In genomic region chr3:99854595-99854994, GRCm38 (mm10) we compare ENCODE assay signal across 22 mouse cellular contexts. TPM values are rescaled to one million over a fixed set of nuclear protein-coding genes. Genes with fewer than 3 reads are reported as not detected.
DNase-seq lines count a peak whose midpoint lies in the region; ATAC-seq and TF ChIP-seq lines count a peak whose summit lies in the region.
"Had no signal": no experiment of that assay in that cellular context is flagged by ENCODE, and none has a peak within 500 bp of the region (broad histone marks: within the 10 kb centered on the region; RNA-seq: fewer than 3 reads in every experiment).

No protein-coding gene starts in this region.

- DNase-seq in embryo, embryonic 10 days (ENCODE audit: low spot score): peak; percentile 13
- no peak for DNase-seq in embryo, embryonic 11 days
- peak; percentile 17 for DNase-seq in midbrain, embryonic 10.5 days (ENCODE audit: low spot score)
- DNase-seq in midbrain, embryonic 11.5 days (ENCODE audit: low spot score, missing footprints): no peak
- peak; percentile 9 for DNase-seq in mesoderm, embryonic 11.5 days (ENCODE audit: low read depth, low spot score)
- no peak for DNase-seq in layer of hippocampus, postnatal 25 days (ENCODE audit: extremely low spot score in 1 of 2, low spot score in 1 of 2)
- no peak for DNase-seq in lung, postnatal 0 days (ENCODE audit: low spot score)
- DNase-seq: adrenal gland, adult 8-10 months; B cell, adult 2 months; cerebellum, adult 11-12 months; cerebellum, adult 9-10 months; cerebellum, postnatal 36 days; gastrocnemius, postnatal 36 days; heart, adult 11 months; heart, postnatal 36 days had no signal

- no peaks in the 10 kb centered on the region for H3K36me3 ChIP-seq in midbrain, embryonic 10.5 days
- no peaks in the 10 kb centered on the region for H3K36me3 ChIP-seq in midbrain, embryonic 11.5 days (ENCODE audit: control insufficient read depth, insufficient read depth, low read length)
- no peaks in the 10 kb centered on the region for H3K36me3 ChIP-seq in lung, postnatal 0 days (ENCODE audit: insufficient read depth, low read length)
- H3K36me3 ChIP-seq: G1E; heart, embryonic 13.5 days; hindbrain, embryonic 15.5 days had no signal

- ATAC-seq in midbrain, embryonic 11.5 days (ENCODE audit: low FRiP score): no peak
- no peak for ATAC-seq in lung, postnatal 0 days
- ATAC-seq: CD4-positive, CD25-positive, alpha-beta regulatory T cell, adult 4 months; forebrain, embryonic 16.5 days; intestine, embryonic 16.5 days had no signal

- 67% methylated on average over 3 of the region's 3 CpGs for WGBS in midbrain, embryonic 10.5 days
- WGBS in midbrain, embryonic 11.5 days: 62% methylated on average over 3 of the region's 3 CpGs
- 69% methylated on average over 3 of the region's 3 CpGs for WGBS in lung, postnatal 0 days

- H3K9me3 ChIP-seq in midbrain, embryonic 10.5 days (replicated peaks): no peaks in the 10 kb centered on the region
- H3K9me3 ChIP-seq in midbrain, embryonic 11.5 days (ENCODE audit: control insufficient read depth, low read length): no peaks in the 10 kb centered on the region
- H3K9me3 ChIP-seq in lung, postnatal 0 days (ENCODE audit: low read length): no peaks in the 10 kb centered on the region
- H3K9me3 ChIP-seq: heart, embryonic 13.5 days; hindbrain, embryonic 15.5 days had no signal

- TF ChIP-seq EP300 in lung, postnatal 0 days (IDR thresholded peaks at IDR 0.05): no peak

- H3K27ac ChIP-seq in midbrain, embryonic 10.5 days (replicated peaks): no peak overlapping the region
- no peak overlapping the region for H3K27ac ChIP-seq in midbrain, embryonic 11.5 days (ENCODE audit: low read depth, low read length)
- H3K27ac ChIP-seq in lung, postnatal 0 days (ENCODE audit: low read length): no peak overlapping the region
- H3K27ac ChIP-seq: heart, embryonic 13.5 days; hindbrain, embryonic 15.5 days had no signal

- H3K9ac ChIP-seq in midbrain, embryonic 11.5 days (ENCODE audit: low read length): no peak overlapping the region
- H3K9ac ChIP-seq in lung, postnatal 0 days (replicated peaks; ENCODE audit: low read depth): no peak overlapping the region
- H3K9ac ChIP-seq: heart, embryonic 13.5 days; hindbrain, embryonic 15.5 days had no signal

- no peak for TF ChIP-seq CTCF in lung, postnatal 0 days (IDR thresholded peaks at IDR 0.05)

- H3K4me3 ChIP-seq in midbrain, embryonic 10.5 days: no peak overlapping the region
- H3K4me3 ChIP-seq in midbrain, embryonic 11.5 days (ENCODE audit: low read depth, low read length): no peak overlapping the region
- no peak overlapping the region for H3K4me3 ChIP-seq in lung, postnatal 0 days (ENCODE audit: low read depth, low read length)
- H3K4me3 ChIP-seq: heart, embryonic 13.5 days; hindbrain, embryonic 15.5 days had no signal

- H3K27me3 ChIP-seq in midbrain, embryonic 10.5 days (ENCODE audit: low read depth, poor library complexity, severe bottlenecking): no peaks in the 10 kb centered on the region
- no peaks in the 10 kb centered on the region for H3K27me3 ChIP-seq in midbrain, embryonic 11.5 days (ENCODE audit: control insufficient read depth, insufficient read depth, low read length)
- H3K27me3 ChIP-seq in lung, postnatal 0 days (replicated peaks; ENCODE audit: insufficient read depth, low read length): no peaks in the 10 kb centered on the region
- H3K27me3 ChIP-seq: hindbrain, embryonic 15.5 days had no signal

- no peak overlapping the region for H3K4me2 ChIP-seq in midbrain, embryonic 11.5 days
- H3K4me2 ChIP-seq in lung, postnatal 0 days (replicated peaks; ENCODE audit: low read depth, low read length): no peak overlapping the region
- H3K4me2 ChIP-seq: heart, embryonic 13.5 days; hindbrain, embryonic 15.5 days had no signal

- 0 out of 2 replicates have a peak, but pooled peaks cover 3% of the 10 kb centered on the region for H3K4me1 ChIP-seq in midbrain, embryonic 10.5 days
- no peaks in the 10 kb centered on the region for H3K4me1 ChIP-seq in midbrain, embryonic 11.5 days (ENCODE audit: control insufficient read depth, insufficient read depth, low read length)
- H3K4me1 ChIP-seq in lung, postnatal 0 days (ENCODE audit: insufficient read depth, low read depth, low read length): no peaks in the 10 kb centered on the region
- H3K4me1 ChIP-seq: heart, embryonic 13.5 days; hindbrain, embryonic 15.5 days had no signal

RNA-seq across cellular contexts. Expression of gene Spag17, which starts 30.6 kb away (rescaled TPM):
- 0.21 TPM in 1 of 2 replicates, not detected in the other for polyA plus RNA-seq in midbrain, embryonic 10.5 days (2016; fragmentation: Nextera tagmentation; extraction: Ambion mirVana)
- 0.17 and 0.18 TPM in 2 replicates for polyA plus RNA-seq in midbrain, embryonic 11.5 days (2014; fragmentation: Nextera tagmentation; extraction: Ambion mirVana)
- total RNA-seq in layer of hippocampus, postnatal 25 days (2021): under 1 TPM; 0.12 to 0.21 TPM
- polyA plus RNA-seq in lung, postnatal 0 days (2015; fragmentation: Nextera tagmentation; extraction: Ambion mirVana): 5.9 and 10.1 TPM in 2 replicates
- total RNA-seq: adrenal gland, adult 8-10 months; gastrocnemius, adult 18-20 months; gastrocnemius, postnatal 36 days; heart, postnatal 36 days had no signal
- polyA plus RNA-seq: CD4-positive, CD25-positive, alpha-beta regulatory T cell, adult 4 months; G1E had no signal

Comparison
In these comparisons a context has a peak if more than half of its experiments do, and no peak if none do; other contexts are left out.
1. DNase-seq: peak in embryo, embryonic 10 days (single experiment), midbrain, embryonic 10.5 days (single experiment) and mesoderm, embryonic 11.5 days (single experiment); none in embryo, embryonic 11 days (single experiment), midbrain, embryonic 11.5 days (single experiment), layer of hippocampus, postnatal 25 days (0 of 2) and lung, postnatal 0 days (single experiment).